Mouse (Mus musculus) ES-E14 (cell line): ENCODE measurements around the gene P2rx3. TPM values are rescaled to one million over a fixed set of nuclear protein-coding genes. Genes with fewer than 3 reads are reported as not detected.

Experiments used
- DNase-seq: peaks from one replicate; pipeline ENCODE4 v3.0.0-alpha.2; 2013; ENCODE audit warnings: low read depth, low spot score
- H3K27ac ChIP-seq: 2 replicates; pipeline ENCODE4 v1.5.1; 2012; ENCODE audit warnings: low read depth, mild to moderate bottlenecking, low read length, moderate library complexity, mixed read lengths; ENCODE audit not compliant: poor library complexity, insufficient read depth, severe bottlenecking
- H3K36me3 ChIP-seq: 2 replicates; pipeline ENCODE4 v1.6.1; 2012; ENCODE audit warnings: mild to moderate bottlenecking, low read length, moderate library complexity, mixed read lengths; ENCODE audit not compliant: control insufficient read depth, poor library complexity, insufficient read depth, severe bottlenecking
- H3K4me1 ChIP-seq, 2 experiments: fragments of 150-350 bp in 1 of 2; sonication (generic) in 1 of 2; 2 replicates each; pipeline ENCODE4 v1.6.1; 2012; ENCODE audit warnings: low read length in 2 of 2, mild to moderate bottlenecking in 1 of 2, mixed read lengths in 1 of 2; ENCODE audit not compliant: control insufficient read depth in 2 of 2, insufficient read depth in 2 of 2, poor library complexity in 1 of 2
- H3K4me3 ChIP-seq, 2 experiments: fragments of 150-350 bp in 1 of 2; sonication (generic) in 1 of 2; 2 replicates each; pipeline ENCODE4 v1.5.1; 2012; ENCODE audit warnings: low read length in 2 of 2, low read depth in 1 of 2, mild to moderate bottlenecking in 1 of 2, mixed read lengths in 1 of 2; ENCODE audit not compliant: insufficient read depth in 1 of 2, poor library complexity in 1 of 2, severe bottlenecking in 1 of 2
- H3K9ac ChIP-seq: 2 replicates; pipeline ENCODE4 v1.6.1; 2012; ENCODE audit warnings: low read depth, mild to moderate bottlenecking, low read length, mixed read lengths; ENCODE audit not compliant: poor library complexity, insufficient read depth, severe bottlenecking
- H3K9me3 ChIP-seq: fragments of 150-350 bp; sonication (generic); 2 replicates; pipeline ENCODE4 v1.6.1; 2012; ENCODE audit warnings: low read depth, mild to moderate bottlenecking, low read length; ENCODE audit not compliant: control insufficient read depth, insufficient read depth
- CHD2 ChIP-seq: IDR thresholded peaks from 2 replicates; pipeline ENCODE4 v1.6.1; 2014; ENCODE audit warnings: mild to moderate bottlenecking, low read depth, low read length, inconsistent platforms
- HCFC1 ChIP-seq: IDR thresholded peaks from 2 replicates; pipeline ENCODE4 v1.6.1; 2012; ENCODE audit warnings: low read length, inconsistent platforms, borderline replicate concordance; ENCODE audit not compliant: insufficient read depth
- MAFK ChIP-seq: IDR thresholded peaks from 2 replicates; pipeline ENCODE4 v1.6.1; 2014; ENCODE audit warnings: mild to moderate bottlenecking, low read depth, low read length, inconsistent platforms; ENCODE audit not compliant: insufficient read depth
- ZC3H11A ChIP-seq: IDR thresholded peaks from 2 replicates; pipeline ENCODE4 v1.6.1; 2012; ENCODE audit warnings: low read depth, mild to moderate bottlenecking, inconsistent platforms, low read length, borderline replicate concordance
- ZNF384 ChIP-seq: IDR thresholded peaks from 2 replicates; pipeline ENCODE4 v1.6.1; 2012; ENCODE audit warnings: low read depth, low read length, inconsistent platforms
- in situ Hi-C, 2 experiments: fragments of 600-800 bp; cut with MboI; formaldehyde crosslinking; loops; one replicate each; pipeline ENCODE4 v1.15.1; 2025; ENCODE audit warnings: low sequenced_read_pairs in 2 of 2, inconsistent platforms in 1 of 2; ENCODE audit not compliant: unreplicated experiment in 2 of 2
- total RNA-seq: library from RNA; depleted of rRNA; stranded (reverse); fragments of 300-350 nt; gene quantifications from 2 replicates; pipeline ENCODE4 v1.2.3, GENCODE M21; 2012; rRNA removed

The P2rx3 gene
- total RNA-seq, 1 experiment: 4.6 TPM

DNA sequence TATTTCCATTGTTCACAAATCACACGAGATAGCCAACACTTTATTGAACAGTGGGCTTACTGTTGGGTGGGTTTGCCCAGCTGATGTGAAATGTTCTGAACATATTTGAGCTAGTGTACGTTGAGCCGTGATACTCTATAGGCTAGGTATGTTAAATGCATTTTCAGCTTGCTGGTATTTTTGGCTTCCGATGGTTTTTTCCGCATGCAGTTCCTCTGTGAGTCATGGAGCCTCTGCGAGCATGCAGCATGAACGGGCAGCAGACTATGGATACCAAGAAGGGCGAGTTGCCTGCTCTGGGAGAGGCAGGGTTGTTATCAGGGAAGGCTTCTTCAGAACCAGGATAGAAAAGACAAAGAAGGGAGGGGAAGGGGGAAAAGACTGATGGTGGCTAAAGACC, 86.2 kb downstream of the P2rx3 start:
- H3K9ac ChIP-seq: no peak overlapping the region
- H3K9me3 ChIP-seq: no peaks in the 10 kb centered on the region
- no peaks in the 10 kb centered on the region for H3K4me1 ChIP-seq
- in situ Hi-C loops: no loop called here
- TF ChIP-seq ZNF384: no peak
- H3K27ac ChIP-seq: no peak overlapping the region
- peaks cover 2% of the 10 kb centered on the region; the same call in 1 of the 2 replicates for H3K36me3 ChIP-seq
- H3K4me3 ChIP-seq: no peak overlapping the region
- DNase-seq: no peak

DNA sequence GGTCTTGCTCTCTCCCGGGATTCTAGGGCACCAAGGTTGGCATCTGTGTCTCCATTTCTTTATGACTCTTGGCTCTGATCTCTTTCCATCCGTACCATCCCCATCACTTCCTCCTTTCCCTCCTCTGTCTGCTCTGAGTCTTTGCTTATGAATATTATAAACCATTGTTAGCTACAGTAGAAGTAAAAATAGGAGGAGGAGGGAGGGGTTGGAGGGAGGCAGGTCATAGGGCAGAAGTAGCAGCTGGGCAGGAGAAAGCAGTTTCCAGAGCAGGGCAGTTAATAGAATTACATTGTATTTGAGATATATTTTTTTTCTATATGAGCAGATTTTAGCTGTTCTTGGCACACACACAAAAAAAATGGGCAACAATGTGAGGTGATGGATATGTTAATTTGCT, 88.5 kb downstream of the P2rx3 start:
- TF ChIP-seq CHD2 (no peak), HCFC1 (no peak), ZC3H11A (no peak), ZNF384 (no peak), MAFK (no peak)
- H3K4me1 ChIP-seq: no peaks in the 10 kb centered on the region
- DNase-seq: no peak
- peaks cover 2% of the 10 kb centered on the region; the same call in 1 of the 2 replicates for H3K36me3 ChIP-seq
- in situ Hi-C loops: no loop called here
- no peak overlapping the region for H3K27ac ChIP-seq
- no peaks in the 10 kb centered on the region for H3K9me3 ChIP-seq
- H3K4me3 ChIP-seq: no peak overlapping the region
- no peak overlapping the region for H3K9ac ChIP-seq

Other genes starting within 250 kb of the P2rx3 start
- gene Ube2l6, start 238.6 kb downstream of the P2rx3 start, total RNA-seq: 0.58 and 1.9 TPM in 2 replicates
- 4.4 and 4.9 TPM in 2 replicates for gene Smtnl1, start 214.8 kb downstream of the P2rx3 start, total RNA-seq
- gene Timm10, start 210.5 kb downstream of the P2rx3 start, total RNA-seq: 60.2 and 73.5 TPM in 2 replicates
- gene Slc43a1, start 198.6 kb downstream of the P2rx3 start, total RNA-seq: 30.2 and 47.0 TPM in 2 replicates
- gene Rtn4rl2, start 150.8 kb downstream of the P2rx3 start, total RNA-seq: 0.79 and 0.80 TPM in 2 replicates
- 12.9 and 13.8 TPM in 2 replicates for gene Slc43a3, start 100.9 kb downstream of the P2rx3 start, total RNA-seq
- not detected in 2 replicates for gene Prg2, start 57.0 kb downstream of the P2rx3 start, total RNA-seq
- gene Prg3, start 49.2 kb downstream of the P2rx3 start, total RNA-seq: not detected in 2 replicates
- gene Ssrp1, start 228 bp downstream of the P2rx3 start, total RNA-seq: 206 and 212 TPM in 2 replicates
- 36.7 and 61.9 TPM in 2 replicates for gene Tnks1bp1, start 10.6 kb upstream of the P2rx3 start, total RNA-seq
- gene Aplnr, start 98.8 kb upstream of the P2rx3 start, total RNA-seq: 0.05 and 0.40 TPM in 2 replicates
- gene Lrrc55, start 159.7 kb upstream of the P2rx3 start, total RNA-seq: 0.05 and 0.36 TPM in 2 replicates